Mouse (Mus musculus): Measurements from ENCODE around the gene Nacc1. TPM values are rescaled to one million over a fixed set of nuclear protein-coding genes. Genes with fewer than 3 reads are reported as not detected.
"Not testable (repeated sequence)": the region's sequence is repeated elsewhere in the genome, so short reads cannot be mapped to it uniquely, and the experiment has no call there.

The Nacc1 gene
- polyA plus RNA-seq, 1 experiment from 2014 or later, result 15.3 TPM

GRCm38 (mm10) chr8:84636051-84636691 lies 51.5 kb downstream of the Nacc1 start:
- peaks cover 9% of the 10 kb centered on the region for H3K36me3 ChIP-seq (ENCODE audit: control insufficient read depth, insufficient read depth, low read length)
- H3K4me1 ChIP-seq (ENCODE audit: control insufficient read depth, insufficient read depth, low read length), result peaks cover 12% of the 10 kb centered on the region; the same call in 1 of the 2 replicates
- WGBS, result 87% methylated on average over 17 of the region's 17 CpGs
- H3K27me3 ChIP-seq (ENCODE audit: control insufficient read depth, insufficient read depth, low read length), result no peaks in the 10 kb centered on the region
- H3K9ac ChIP-seq (replicated peaks; ENCODE audit: low read depth, low read length), result no peak overlapping the region
- H3K27ac ChIP-seq (ENCODE audit: low read depth, low read length), result no peak overlapping the region
- no peak overlapping the region for H3K4me2 ChIP-seq (ENCODE audit: low read depth, low read length)
- H3K4me3 ChIP-seq (ENCODE audit: low read depth, low read length), result no peak overlapping the region
- no peaks in the 10 kb centered on the region for H3K9me3 ChIP-seq (ENCODE audit: control insufficient read depth, low read length)
- no peak for ATAC-seq (ENCODE audit: low read depth)

- Histone ChIP-seq H3K4me1 (ENCODE audit: control insufficient read depth, insufficient read depth, low read length) (peaks cover 12% of the 10 kb centered on the region; the same call in 1 of the 2 replicates), H3K36me3 (ENCODE audit: control insufficient read depth, insufficient read depth, low read length) (peaks cover 9% of the 10 kb centered on the region), H3K9ac (replicated peaks; ENCODE audit: low read depth, low read length) (no peak overlapping the region), H3K9me3 (ENCODE audit: control insufficient read depth, low read length) (no peaks in the 10 kb centered on the region), H3K4me2 (ENCODE audit: low read depth, low read length) (no peak overlapping the region), H3K4me3 (ENCODE audit: low read depth, low read length) (no peak overlapping the region), H3K27me3 (ENCODE audit: control insufficient read depth, insufficient read depth, low read length) (no peaks in the 10 kb centered on the region), H3K27ac (ENCODE audit: low read depth, low read length) (peak overlapping the region; percentile 67)
- 58% methylated on average over 14 of the region's 14 CpGs for WGBS
- no peak for ATAC-seq (ENCODE audit: low read depth)
Measured at GRCm38 (mm10) chr8:84635397-84636050, 52.1 kb downstream of the Nacc1 start.

GRCm38 (mm10) chr8:84634849-84635304 lies 52.8 kb downstream of the Nacc1 start:
- WGBS, result 33% methylated on average over 9 of the region's 9 CpGs

GRCm38 (mm10) chr8:84633841-84634584 lies 53.6 kb downstream of the Nacc1 start:
- H3K27ac ChIP-seq (ENCODE audit: low read depth, low read length), result peak overlapping the region; percentile 67; the same call in 1 of the 2 replicates
- H3K9ac ChIP-seq (replicated peaks; ENCODE audit: low read depth, low read length), result 0 out of 2 replicates have a peak overlapping the region, but pooled peaks have one; percentile 28
- no peaks in the 10 kb centered on the region for H3K9me3 ChIP-seq (ENCODE audit: control insufficient read depth, low read length)
- no peak overlapping the region for H3K4me3 ChIP-seq (ENCODE audit: low read depth, low read length)
- peaks cover 19% of the 10 kb centered on the region for H3K36me3 ChIP-seq (ENCODE audit: control insufficient read depth, insufficient read depth, low read length)
- no peak for ATAC-seq (ENCODE audit: low read depth)
- 49% methylated on average over 10 of the region's 10 CpGs for WGBS
- H3K4me1 ChIP-seq (ENCODE audit: control insufficient read depth, insufficient read depth, low read length), result peaks cover 12% of the 10 kb centered on the region; the same call in 1 of the 2 replicates
- no peaks in the 10 kb centered on the region for H3K27me3 ChIP-seq (ENCODE audit: control insufficient read depth, insufficient read depth, low read length)
- no peak overlapping the region for H3K4me2 ChIP-seq (ENCODE audit: low read depth, low read length)

More at GRCm38 (mm10) chr8:84634849-84635304, 52.8 kb downstream of the Nacc1 start:
- Histone ChIP-seq H3K27me3 (ENCODE audit: control insufficient read depth, insufficient read depth, low read length) (no peaks in the 10 kb centered on the region), H3K36me3 (ENCODE audit: control insufficient read depth, insufficient read depth, low read length) (peaks cover 15% of the 10 kb centered on the region), H3K4me1 (ENCODE audit: control insufficient read depth, insufficient read depth, low read length) (peaks cover 12% of the 10 kb centered on the region; the same call in 1 of the 2 replicates), H3K4me2 (ENCODE audit: low read depth, low read length) (no peak overlapping the region), H3K9me3 (ENCODE audit: control insufficient read depth, low read length) (no peaks in the 10 kb centered on the region), H3K4me3 (ENCODE audit: low read depth, low read length) (no peak overlapping the region), H3K9ac (replicated peaks; ENCODE audit: low read depth, low read length) (0 out of 2 replicates have a peak overlapping the region, but pooled peaks have one; percentile 28), H3K27ac (ENCODE audit: low read depth, low read length) (peak overlapping the region; percentile 67)
- no peak for ATAC-seq (ENCODE audit: low read depth)

- Histone ChIP-seq H3K4me1 (ENCODE audit: control insufficient read depth, insufficient read depth, low read length) (peaks cover 12% of the 10 kb centered on the region; the same call in 1 of the 2 replicates), H3K9ac (replicated peaks; ENCODE audit: low read depth, low read length) (no peak overlapping the region), H3K27ac (ENCODE audit: low read depth, low read length) (no peak overlapping the region), H3K9me3 (ENCODE audit: control insufficient read depth, low read length) (no peaks in the 10 kb centered on the region), H3K36me3 (ENCODE audit: control insufficient read depth, insufficient read depth, low read length) (peaks cover 19% of the 10 kb centered on the region), H3K27me3 (ENCODE audit: control insufficient read depth, insufficient read depth, low read length) (no peaks in the 10 kb centered on the region), H3K4me2 (ENCODE audit: low read depth, low read length) (no peak overlapping the region), H3K4me3 (ENCODE audit: low read depth, low read length) (no peak overlapping the region)
- WGBS, result 92% methylated on average over 4 of the region's 4 CpGs
- ATAC-seq (ENCODE audit: low read depth), result no peak
Measured at GRCm38 (mm10) chr8:84631813-84632212, 55.8 kb downstream of the Nacc1 start.

GRCm38 (mm10) chr8:84630145-84630544 lies 57.5 kb downstream of the Nacc1 start:
- Histone ChIP-seq H3K27me3 (ENCODE audit: control insufficient read depth, insufficient read depth, low read length) (no peaks in the 10 kb centered on the region), H3K9me3 (ENCODE audit: control insufficient read depth, low read length) (no peaks in the 10 kb centered on the region), H3K27ac (ENCODE audit: low read depth, low read length) (no peak overlapping the region), H3K4me3 (ENCODE audit: low read depth, low read length) (no peak overlapping the region), H3K36me3 (ENCODE audit: control insufficient read depth, insufficient read depth, low read length) (peaks cover 22% of the 10 kb centered on the region), H3K4me2 (ENCODE audit: low read depth, low read length) (no peak overlapping the region), H3K4me1 (ENCODE audit: control insufficient read depth, insufficient read depth, low read length) (peaks cover 5% of the 10 kb centered on the region; the same call in 1 of the 2 replicates), H3K9ac (replicated peaks; ENCODE audit: low read depth, low read length) (no peak overlapping the region)
- ATAC-seq (ENCODE audit: low read depth), result no peak
- 80% methylated on average over 4 of the region's 4 CpGs for WGBS

- Histone ChIP-seq H3K4me1 (ENCODE audit: control insufficient read depth, insufficient read depth, low read length) (no peaks in the 10 kb centered on the region), H3K9me3 (ENCODE audit: control insufficient read depth, low read length) (no peaks in the 10 kb centered on the region), H3K27ac (ENCODE audit: low read depth, low read length) (no peak overlapping the region), H3K9ac (replicated peaks; ENCODE audit: low read depth, low read length) (no peak overlapping the region), H3K27me3 (ENCODE audit: control insufficient read depth, insufficient read depth, low read length) (no peaks in the 10 kb centered on the region), H3K36me3 (ENCODE audit: control insufficient read depth, insufficient read depth, low read length) (peaks cover 22% of the 10 kb centered on the region), H3K4me3 (ENCODE audit: low read depth, low read length) (no peak overlapping the region), H3K4me2 (ENCODE audit: low read depth, low read length) (no peak overlapping the region)
- 84% methylated on average over 11 of the region's 11 CpGs for WGBS
- no peak for ATAC-seq (ENCODE audit: low read depth)
Measured at GRCm38 (mm10) chr8:84629586-84629985, 58.1 kb downstream of the Nacc1 start.

- not testable (repeated sequence) for H3K4me2 ChIP-seq (ENCODE audit: low read depth, low read length); H3K4me3 ChIP-seq (ENCODE audit: low read depth, low read length); H3K4me1 ChIP-seq (ENCODE audit: control insufficient read depth, insufficient read depth, low read length); H3K27me3 ChIP-seq (ENCODE audit: control insufficient read depth, insufficient read depth, low read length); ATAC-seq (ENCODE audit: low read depth); H3K36me3 ChIP-seq (ENCODE audit: control insufficient read depth, insufficient read depth, low read length); H3K9me3 ChIP-seq (ENCODE audit: control insufficient read depth, low read length); H3K9ac ChIP-seq (replicated peaks; ENCODE audit: low read depth, low read length); H3K27ac ChIP-seq (ENCODE audit: low read depth, low read length)
- WGBS, result 85% methylated on average over 4 of the region's 4 CpGs
Measured at GRCm38 (mm10) chr8:84623425-84623824, 64.2 kb downstream of the Nacc1 start.
